Mouse (Mus musculus): Measurements from ENCODE around the gene Prkar2b.
A peak's percentile ranks its signal among the peaks of the same experiment; 100 is the strongest.

Prkar2b gene

DNA sequence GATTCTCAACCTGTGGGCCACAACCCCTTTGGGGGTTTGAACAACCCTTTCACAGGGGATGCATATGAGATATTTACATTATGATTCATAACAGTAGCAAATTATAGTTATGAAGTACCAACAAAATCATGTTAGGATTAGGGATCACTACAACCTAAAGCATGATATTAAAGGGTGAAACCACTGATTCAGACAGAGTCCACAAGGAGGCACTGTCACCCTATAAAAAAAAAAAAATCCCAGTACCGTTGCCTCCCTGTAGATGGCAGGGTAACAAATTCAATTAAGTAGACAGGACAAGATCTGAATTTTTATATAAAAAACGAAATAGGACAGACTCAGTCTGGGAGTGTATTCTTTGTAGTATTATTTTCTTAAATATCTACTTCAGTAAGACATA lies 93.6 kb downstream of the Prkar2b start:
- peak in 1 of 2 experiments; percentile 68 for DNase-seq (ENCODE audit: low spot score in 2 of 2)

DNA sequence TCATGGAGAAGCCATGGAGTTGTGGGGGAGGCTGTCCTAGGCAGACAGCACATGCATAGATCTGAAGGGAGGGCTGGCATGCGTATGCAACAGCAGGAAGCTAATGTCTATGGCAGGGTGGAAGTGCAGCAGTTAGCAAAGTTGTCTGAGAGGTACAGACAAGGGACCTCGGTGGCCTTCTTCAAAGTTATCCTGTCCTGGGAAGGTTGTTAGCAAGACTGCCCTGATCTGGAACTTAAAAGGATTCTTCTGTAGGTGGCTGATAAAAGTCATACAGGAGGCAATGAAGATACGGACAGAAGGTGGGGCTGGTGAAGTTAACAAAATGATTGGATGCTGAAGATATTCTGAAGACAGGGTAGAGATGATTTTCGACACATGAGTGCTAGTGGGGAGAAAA lies 94.7 kb downstream of the Prkar2b start:
- DNase-seq (ENCODE audit: low spot score in 2 of 2) = no peak

DNA sequence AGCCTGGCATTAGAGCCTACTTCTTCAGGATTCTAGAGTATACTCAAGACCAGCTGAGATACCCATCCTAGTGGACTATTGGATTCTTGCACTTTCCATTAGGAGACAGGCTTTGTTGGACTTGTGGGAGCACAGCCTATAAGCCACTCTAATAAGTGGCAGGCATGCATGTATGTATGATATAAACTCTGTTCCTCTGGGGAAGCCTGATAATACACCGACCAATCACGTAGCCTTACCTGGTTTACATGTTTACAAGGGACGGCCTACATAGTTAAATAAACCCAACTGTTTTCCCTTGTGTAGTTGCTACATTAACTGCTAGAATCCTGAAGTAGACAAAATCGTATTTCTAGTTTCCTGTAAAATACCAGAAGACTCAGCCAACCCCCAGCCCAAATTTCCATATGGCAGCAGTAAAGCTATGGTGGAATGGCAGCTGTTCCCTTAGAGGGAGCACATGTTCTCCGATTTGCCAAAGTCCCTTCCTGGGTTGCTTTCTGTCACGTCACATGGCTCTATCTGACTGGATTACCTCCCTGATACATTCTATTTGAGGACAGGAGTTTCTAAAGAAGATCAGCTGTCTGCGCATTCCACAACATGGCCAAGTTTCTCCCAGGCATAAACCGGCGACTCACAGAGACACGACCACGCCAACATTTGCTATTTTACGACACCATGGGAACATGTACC lies 95.4 kb downstream of the Prkar2b start:
- no peak for DNase-seq (ENCODE audit: low spot score in 2 of 2)

DNA sequence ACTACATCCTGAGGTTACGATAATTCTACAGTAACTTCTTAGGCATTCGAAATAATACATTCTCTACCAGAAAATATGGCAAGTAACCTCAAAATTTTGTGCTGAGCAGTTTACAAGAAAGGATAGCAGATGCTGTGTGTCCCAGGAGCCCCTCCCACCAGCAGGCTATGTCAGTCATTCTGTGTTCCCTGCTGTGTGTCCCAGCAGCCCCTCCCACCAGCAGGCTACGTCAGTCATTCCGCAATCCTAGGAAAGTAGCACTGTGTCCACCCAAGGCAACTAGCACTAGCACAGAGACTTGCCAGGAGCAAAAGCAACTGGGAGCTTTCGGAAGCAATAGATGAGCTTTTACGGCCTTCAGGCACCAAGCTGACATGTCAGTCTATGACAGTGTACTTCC lies 97.0 kb downstream of the Prkar2b start:
- no peak for DNase-seq (ENCODE audit: low spot score in 2 of 2)

DNA sequence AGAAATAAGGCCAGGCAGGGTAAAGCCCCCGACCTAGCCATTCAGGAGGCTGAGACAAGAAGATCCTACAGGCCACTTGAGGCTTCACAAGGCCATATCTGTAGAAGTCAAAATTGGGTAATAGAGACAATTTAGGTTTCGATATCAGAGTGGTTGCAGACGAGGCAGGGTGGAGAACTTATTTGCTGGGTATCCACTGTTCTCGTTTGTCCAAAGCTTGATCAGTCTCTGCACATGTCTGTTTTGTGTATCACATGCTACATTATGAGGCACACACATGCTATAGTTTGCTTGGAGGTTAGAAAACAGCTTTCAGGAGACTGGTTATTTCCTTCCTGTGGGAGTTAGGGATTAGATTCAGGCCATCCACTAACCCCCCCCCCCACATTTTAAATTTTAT lies 105.3 kb downstream of the Prkar2b start:
- no peak for DNase-seq (ENCODE audit: low spot score in 2 of 2)

DNA sequence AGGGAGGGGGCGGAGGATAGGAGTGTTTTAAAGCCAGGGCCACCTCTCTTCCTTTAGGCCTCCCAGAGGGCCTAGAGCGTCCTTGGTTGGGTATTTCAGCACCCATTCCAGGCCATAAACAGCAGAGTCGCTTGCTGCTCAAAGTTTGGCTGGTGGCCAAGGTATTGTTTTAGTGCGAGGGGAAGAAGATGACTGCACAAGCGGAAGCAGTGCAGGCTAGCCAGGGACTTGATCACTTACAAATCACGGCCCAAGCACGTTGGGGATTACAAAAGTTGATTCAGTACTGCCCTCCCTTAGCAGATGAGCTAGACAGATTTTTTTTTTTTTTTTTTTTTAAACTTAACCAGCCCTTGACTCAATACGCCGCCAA lies 110.5 kb downstream of the Prkar2b start:
- no peak for DNase-seq (ENCODE audit: low spot score in 2 of 2)

DNA sequence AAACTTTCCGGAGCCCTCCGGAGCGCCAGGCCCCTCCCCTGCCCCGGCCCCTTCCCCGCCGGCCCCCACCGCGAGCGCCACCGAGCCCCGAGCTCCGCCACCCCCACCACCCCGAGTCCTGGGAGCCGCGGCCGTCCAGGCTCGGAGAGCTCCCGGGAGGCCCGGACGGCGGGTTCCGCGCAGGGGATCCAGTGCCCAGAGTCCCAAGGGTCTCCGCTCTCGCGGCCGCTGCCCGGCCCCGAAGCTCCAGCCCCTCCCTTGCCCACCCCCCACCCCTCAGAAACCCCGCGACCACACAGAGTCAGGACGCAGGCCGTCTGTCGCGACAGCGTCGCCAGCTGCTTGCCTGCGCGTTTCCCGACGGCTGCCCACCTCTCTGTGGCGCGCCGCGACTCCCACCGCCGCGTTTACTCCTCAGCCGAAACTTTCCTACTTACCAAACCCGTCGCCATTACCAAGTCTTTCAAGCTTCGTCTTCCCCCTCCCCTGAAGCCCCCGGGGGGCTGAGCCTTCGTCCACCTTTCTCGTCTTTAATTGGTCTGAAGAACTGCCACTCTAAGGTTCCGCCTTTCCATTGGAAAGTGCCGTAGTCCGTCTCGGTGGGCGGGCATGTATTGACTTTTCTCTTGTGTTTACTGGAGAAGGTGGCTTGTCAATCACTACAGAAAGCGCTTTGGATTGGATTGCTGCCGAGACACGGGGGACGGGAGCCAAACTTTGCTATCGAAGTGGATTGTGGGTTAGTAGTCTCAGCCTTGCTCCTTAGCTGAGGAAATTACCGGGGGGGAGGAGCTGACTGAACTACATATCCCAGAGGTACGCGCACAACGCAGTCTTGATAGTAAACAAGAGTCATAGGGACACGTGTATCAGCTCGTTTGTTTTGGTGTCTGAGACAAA lies 111.1 kb downstream of the Prkar2b start, which contains the start of gene Hbp1:
Gene Hbp1, minus strand, starts transcription at position 777 of the 900 bp plus-strand sequence.
- peak; percentile 99 to 100 for DNase-seq (ENCODE audit: low spot score in 2 of 2)

DNA sequence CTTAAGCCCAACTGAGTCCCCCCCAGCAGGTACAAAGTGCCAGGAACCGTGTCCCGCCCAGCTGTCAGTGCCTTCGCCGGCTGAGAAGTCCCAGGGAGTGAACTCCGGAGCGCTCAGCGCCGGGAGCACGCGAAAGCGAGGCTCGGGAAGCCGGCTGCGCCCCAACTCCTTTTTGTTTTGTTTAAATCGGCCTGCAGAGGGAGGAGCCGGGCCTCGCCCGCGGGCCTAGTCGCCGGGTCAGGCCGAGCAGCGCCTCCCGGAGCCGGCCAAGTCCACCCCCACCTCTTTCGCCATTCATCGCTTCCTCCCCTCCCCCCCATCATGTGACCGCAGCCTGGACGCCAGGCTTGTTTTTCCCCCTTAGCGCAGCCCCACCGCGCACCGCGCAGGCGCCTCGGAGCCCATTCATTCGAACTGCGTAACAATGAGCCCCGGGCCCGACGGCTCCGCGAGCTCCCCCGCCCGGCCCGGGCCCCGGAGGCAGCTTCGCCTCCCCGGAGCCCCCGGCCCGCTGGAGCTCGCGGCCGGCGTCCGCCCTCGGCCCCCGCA lies 111.8 kb downstream of the Prkar2b start:
- peak; percentile 87 for DNase-seq (ENCODE audit: low spot score in 2 of 2)

DNA sequence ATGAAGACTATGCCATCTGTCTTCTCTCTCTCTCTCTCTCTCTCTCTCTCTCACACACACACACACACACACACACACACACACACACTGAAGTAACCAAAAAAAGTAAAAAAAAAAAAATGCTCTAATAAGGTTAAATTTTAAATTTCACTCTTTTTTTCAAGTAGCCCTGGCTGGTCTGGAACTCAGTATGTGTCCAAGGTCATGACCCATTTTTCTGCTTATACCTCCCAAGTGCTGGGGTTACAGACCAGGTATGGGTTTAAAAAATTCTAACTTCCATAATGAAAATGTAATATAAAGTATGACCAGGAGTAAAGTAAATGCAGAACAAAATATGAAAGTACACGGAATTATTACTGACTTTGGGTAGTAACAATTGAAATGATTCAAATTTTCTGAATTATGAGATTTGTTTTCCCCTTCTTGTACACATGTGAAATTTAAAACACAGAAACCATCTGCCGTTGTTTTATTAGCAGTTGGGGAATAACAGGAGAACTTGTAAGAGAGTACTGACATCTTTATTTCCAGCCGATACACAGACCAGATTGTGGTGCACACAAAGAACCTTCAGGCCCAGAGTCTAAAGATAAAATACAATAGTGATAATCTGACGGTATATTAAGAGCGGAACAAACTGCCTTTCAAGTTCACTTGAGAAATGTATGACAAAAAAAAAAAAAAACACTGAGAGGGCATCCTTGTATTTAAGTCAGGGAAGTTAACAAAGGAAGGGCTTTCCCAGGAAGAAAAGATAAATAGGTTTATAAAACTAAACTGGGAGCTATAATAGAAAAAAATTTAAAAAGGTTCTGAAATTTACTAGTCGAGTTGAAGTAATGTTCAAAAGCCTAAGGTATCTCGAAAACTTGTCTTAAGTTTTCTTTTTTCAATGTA lies 112.7 kb downstream of the Prkar2b start:
- DNase-seq (ENCODE audit: low spot score in 2 of 2) = no peak

DNA sequence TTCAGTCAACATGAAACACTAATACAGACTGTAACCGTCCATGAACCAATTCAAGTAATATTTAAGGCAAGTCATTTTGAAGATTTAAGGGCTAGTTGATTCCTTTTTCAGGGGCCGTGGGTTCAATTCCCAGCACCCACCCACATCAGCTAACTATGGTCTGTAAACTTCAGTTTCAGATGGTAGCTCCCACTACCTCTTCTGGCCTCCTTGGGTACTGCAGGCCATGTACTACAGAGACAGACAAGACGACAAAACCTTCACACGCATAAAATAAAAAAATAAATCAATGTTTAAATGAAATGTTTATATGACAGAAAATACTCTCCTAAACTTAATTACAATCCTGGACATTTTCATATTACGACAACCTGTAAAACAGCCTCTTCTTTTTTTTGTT lies 113.6 kb downstream of the Prkar2b start:
- no peak for DNase-seq (ENCODE audit: low spot score in 2 of 2)

DNA sequence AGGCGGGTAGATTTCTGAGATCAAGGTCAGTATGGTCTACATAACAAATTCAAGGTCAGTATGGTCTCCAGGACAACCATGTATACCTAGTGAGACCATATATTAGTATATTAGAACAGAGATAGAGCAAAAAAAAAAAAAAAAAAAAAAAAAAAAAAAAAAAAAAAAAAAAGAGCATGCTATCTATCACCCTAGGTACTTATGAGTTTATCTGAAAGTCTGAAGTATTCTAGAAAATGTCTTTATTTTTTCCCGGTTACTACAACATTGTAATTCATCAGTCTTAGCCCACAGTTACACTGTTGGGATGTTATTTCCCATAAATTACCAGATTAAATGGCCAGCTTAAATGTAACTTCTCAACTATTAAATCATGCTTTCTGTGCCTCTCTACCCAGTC lies 116.7 kb downstream of the Prkar2b start:
- DNase-seq (ENCODE audit: low spot score in 2 of 2) = no peak

DNA sequence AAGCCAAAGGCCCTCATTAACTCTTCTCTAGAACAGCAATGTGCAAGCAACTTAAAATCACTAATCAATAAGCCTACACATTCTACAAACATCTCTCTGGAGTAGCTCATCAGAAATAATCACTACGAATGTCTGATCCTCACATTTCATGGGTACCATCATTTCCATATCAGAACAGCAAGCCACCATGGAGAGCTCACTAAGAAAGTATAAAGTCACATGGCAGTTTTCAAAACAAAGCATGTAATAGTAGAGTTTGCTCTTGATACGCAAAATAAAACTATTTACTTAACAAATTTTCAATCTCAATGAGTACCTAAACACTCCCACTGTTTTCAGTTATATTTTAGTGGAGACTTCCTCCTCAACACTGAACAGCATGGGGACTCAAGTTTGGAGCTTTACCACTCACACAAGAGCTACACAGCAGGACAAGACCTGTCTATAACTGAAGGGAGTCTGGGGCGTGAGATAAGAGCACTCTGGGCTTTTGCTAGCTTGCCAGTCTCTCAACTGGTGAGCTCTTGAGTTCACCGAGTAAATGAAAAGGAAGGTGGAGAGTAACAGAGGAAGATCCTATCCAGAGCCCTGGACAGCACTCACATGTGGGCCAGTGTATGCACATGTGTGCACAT lies 118.0 kb downstream of the Prkar2b start:
- no peak for DNase-seq (ENCODE audit: low spot score in 2 of 2)

DNA sequence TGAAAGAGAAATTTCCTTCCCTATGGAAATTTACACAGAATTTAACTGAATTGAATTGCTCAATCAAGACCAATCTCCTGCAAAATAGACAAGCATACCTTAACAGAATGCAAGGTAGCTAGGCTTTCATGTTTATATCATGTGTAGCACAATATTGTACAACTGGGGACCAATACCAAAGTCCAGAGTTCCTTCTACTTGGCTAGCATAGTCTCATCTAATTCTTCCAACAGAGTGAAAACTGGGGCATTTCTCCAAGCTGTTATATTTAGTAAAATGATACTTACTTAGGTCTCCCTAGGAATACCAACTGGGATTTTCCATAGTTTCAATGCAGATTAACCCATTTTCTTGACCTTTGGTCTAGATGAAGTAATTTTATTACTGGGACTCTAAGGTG lies 122.1 kb downstream of the Prkar2b start:
- no peak for DNase-seq (ENCODE audit: low spot score in 2 of 2)

DNA sequence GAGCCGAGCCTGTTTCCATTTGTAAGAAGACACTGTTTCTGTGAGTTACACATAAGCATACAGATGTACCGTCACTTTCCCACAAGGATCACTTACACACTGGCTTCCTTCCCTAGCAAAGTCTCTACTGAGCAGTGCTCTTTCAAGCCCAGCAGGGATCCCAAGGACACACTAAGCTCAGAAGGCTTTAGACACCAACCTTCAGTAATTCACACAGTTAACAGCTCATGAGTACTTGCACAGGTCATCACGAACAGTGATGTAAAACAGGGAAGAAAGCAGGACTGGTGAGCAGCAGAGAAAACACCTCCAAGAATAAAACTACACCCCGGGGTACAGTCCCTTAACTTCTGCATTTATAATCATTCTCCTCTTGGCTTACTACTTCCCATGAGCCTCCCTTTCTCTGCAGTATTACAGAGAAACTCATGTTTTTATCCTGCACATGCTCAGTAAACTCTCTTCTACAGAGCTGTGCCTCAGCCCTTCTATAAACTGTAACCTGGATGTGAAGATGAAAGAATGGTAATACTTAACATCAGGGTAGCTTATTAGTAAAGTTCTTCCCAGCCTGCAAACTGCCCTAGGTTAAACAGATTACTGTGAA lies 122.6 kb downstream of the Prkar2b start:
- no peak for DNase-seq (ENCODE audit: low spot score in 2 of 2)

DNA sequence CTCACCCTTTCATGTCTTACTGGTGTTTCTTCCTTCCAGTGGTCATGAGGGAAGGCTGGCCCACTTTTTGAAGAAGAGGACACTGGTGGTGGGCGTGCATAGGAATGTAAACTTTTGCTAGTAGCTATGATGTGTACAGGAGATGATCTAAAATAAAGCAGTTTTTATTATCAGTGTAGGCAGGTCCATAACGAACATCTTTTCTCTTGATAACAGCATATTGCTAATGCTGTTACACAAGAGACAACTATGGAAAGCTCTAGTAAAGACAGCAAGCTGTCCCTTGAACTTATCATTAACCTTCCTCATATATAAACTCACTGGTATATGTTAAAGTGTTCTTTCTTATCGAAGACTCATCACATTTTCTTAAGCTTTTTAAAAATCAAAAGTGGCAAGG lies 123.5 kb downstream of the Prkar2b start:
- no peak for DNase-seq (ENCODE audit: low spot score in 2 of 2)

DNA sequence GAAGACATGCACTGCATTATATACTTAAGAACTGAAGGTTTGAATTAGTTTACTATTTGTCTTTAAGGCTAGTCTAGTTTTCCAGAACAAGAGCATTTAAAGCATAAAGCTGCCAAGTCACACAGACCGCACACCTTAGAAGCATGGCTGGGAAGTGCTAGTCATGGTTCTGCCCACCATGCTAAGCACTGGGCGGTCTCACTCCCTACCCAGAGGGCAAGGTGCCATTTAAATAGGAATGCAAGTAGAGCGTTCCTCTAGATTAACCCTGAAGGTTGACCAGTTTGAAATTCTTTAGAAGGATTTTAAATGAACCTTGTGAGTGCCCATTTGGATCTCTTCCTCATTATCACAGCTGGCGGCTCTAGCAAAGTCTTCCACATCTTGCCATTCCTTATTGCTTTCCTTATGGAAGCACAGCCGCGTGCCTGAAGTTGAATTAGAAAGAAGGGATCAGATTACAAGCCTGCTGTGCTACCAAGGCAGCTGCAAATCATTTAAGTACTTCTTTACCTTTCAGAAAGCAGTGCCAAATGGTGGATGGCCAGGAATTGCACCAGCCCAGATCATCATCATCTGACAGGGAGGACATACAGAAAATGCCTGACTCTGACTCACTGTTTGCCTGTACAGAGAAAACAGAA lies 124.3 kb downstream of the Prkar2b start:
- DNase-seq (ENCODE audit: low spot score in 2 of 2) = no peak

DNA sequence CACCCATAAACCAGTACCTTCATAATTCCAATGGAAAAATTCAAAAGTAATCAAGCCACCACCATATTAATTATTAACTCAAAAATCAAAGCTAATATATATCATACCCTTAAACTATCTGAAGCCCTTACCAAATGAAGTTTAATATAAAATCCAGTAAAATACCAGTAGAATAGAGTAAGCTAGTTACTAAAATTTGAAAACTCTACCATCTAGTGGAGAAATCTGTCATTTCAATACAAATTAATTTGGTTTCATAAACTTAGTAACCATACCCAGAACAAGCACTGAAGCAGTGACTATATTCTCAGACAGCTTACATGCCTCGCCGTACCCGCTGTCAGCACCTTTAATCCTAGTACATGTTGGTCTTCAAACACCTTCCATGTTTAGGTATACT lies 129.3 kb downstream of the Prkar2b start:
- no peak for DNase-seq (ENCODE audit: low spot score in 2 of 2)

DNA sequence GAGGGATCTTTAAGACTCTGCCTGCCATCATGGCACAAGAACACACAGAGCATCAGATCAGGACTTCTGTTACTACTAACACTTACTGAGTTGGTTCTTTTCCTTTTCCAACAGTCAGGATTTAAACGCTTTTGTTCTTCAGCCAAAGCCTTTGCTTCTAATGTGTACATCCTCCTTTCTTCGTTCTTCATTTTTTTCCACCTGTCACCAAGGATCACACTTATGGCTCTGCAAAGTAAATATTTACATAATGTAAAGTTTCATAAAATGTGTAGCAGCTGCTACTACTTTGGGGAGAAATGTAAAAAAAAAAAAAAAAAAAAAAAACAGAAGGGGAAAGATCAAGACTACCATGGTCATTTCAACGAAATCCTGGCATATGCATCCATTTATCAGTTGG lies 132.6 kb downstream of the Prkar2b start:
- DNase-seq (ENCODE audit: low spot score in 2 of 2) = no peak

DNA sequence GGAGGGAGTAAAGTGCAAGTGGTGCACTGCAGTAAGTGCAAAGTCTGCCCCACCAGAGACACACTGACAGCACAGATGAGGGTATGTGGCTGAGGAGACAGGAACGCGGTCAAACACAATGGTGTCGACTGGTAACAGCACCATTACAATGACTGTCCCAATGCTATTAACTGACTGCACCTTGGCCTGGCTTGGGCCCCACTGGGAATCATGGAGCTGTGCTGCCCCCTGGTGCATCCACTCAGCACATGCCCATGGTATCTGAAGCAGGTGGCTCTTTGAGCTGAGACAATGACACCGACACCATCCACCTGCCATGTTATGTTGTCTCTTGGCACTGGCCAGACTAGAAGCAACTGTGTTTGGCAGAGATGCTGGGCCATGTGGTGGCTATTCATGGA lies 134.4 kb downstream of the Prkar2b start:
- DNase-seq (ENCODE audit: low spot score in 2 of 2) = peak; percentile 67

DNA sequence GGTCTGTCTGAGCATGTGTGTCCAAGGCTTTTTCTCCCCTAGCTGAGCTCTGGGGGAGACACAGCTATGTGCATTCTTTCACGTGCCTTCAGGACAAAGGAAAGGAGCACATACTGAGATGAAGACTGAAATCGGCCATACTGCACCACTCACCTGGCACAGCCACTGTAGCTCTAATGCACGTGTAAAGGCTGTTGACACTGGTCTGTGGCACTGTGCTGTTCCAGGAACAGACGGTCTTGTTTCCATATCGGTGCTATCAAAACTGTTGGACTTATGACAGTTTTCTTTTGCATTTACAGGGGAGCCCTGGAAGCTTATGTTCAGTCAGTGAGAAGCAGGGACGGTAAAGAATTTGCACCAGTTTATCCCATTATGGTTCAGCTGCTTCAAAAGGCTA lies 135.8 kb downstream of the Prkar2b start:
- DNase-seq (ENCODE audit: low spot score in 2 of 2) = no peak
